Mouse (Mus musculus) bone marrow, adult 2 months (tissue): Measurements from ENCODE around the gene Stambpl1. TPM values are rescaled to one million over a fixed set of nuclear protein-coding genes. Genes with fewer than 3 reads are reported as not detected.

Experiments
- H3K27ac ChIP-seq: fragments of 200-500 bp; 2 replicates; pipeline ENCODE4 v1.5.1; 2012; ENCODE audit warnings: low read depth, mild to moderate bottlenecking, control low read depth, inconsistent platforms, low read length; ENCODE audit not compliant: control insufficient read depth, poor library complexity, insufficient read depth
- H3K4me1 ChIP-seq: fragments of 200-500 bp; 2 replicates; pipeline ENCODE4 v1.6.1; 2011; ENCODE audit warnings: low read length; ENCODE audit not compliant: control insufficient read depth, insufficient read depth
- H3K4me3 ChIP-seq: fragments of 200-500 bp; replicated peaks from 2 replicates; pipeline ENCODE3; 2011; ENCODE audit warnings: mild to moderate bottlenecking, low read depth, low read length, control low read depth; ENCODE audit not compliant: control insufficient read depth
- CTCF ChIP-seq: fragments of 200-500 bp; IDR thresholded peaks from 2 replicates; pipeline ENCODE4 v1.5.1; 2011; ENCODE audit warnings: low read length, control low read depth; ENCODE audit not compliant: control insufficient read depth, insufficient read depth
- POLR2A ChIP-seq: fragments of 200-500 bp; IDR thresholded peaks from 2 replicates; pipeline ENCODE4 v1.6.1; 2011; ENCODE audit warnings: low read depth, mild to moderate bottlenecking, control low read depth, low read length, borderline replicate concordance; ENCODE audit not compliant: control insufficient read depth
- WGBS: fragments of 180-500 bp; shearing (Covaris S2); methylation state at CpG from one replicate; pipeline ENCODE4 v1.1.7; 2018; 5-methylcytosine and 5-hydroxymethylcytosine counted together
- polyA plus RNA-seq: library from polyadenylated mRNA; stranded (reverse); fragments of >200 nt; gene quantifications from 2 replicates; pipeline ENCODE4 v1.2.4, GENCODE M21; 2011; ENCODE audit warnings: low replicate concordance; ENCODE audit not compliant: missing spikeins, insufficient read depth, insufficient read length

Gene Stambpl1
- polyA plus RNA-seq, 1 experiment: 30.5 TPM

GRCm38 (mm10) chr19:34186845-34187244 lies 5.2 kb upstream of the Stambpl1 start:
- Histone ChIP-seq H3K4me1 (no peaks in the 10 kb centered on the region), H3K4me3 (no peak overlapping the region), H3K27ac (no peak overlapping the region)
- WGBS: 56% methylated on average over 4 of the region's 4 CpGs
- TF ChIP-seq CTCF: no peak
- no peak for TF ChIP-seq POLR2A

- 49% methylated on average over 10 of the region's 10 CpGs for WGBS
- TF ChIP-seq CTCF: no peak
- TF ChIP-seq POLR2A: no peak
- H3K4me3 ChIP-seq: peak overlapping the region; percentile 39
- H3K4me1 ChIP-seq: no peaks in the 10 kb centered on the region; the same call in 1 of the 2 replicates
- no peak overlapping the region for H3K27ac ChIP-seq
Observed at GRCm38 (mm10) chr19:34191645-34192007, 403 bp upstream of the Stambpl1 start.

GRCm38 (mm10) chr19:34193149-34193548 lies 1.1 kb downstream of the Stambpl1 start:
- under 1% methylated on average over 9 of the region's 9 CpGs for WGBS
- Histone ChIP-seq H3K4me1 (peaks cover 3% of the 10 kb centered on the region), H3K27ac (no peak overlapping the region; the same call in 1 of the 2 replicates), H3K4me3 (peak overlapping the region; percentile 87)
- TF ChIP-seq CTCF (no peak), POLR2A (no peak)

- 55% methylated on average over 9 of the region's 9 CpGs for WGBS
- Histone ChIP-seq H3K4me1 (peaks cover 3% of the 10 kb centered on the region), H3K4me3 (peak overlapping the region; percentile 72), H3K27ac (peak overlapping the region; percentile 28; the same call in 1 of the 2 replicates)
- TF ChIP-seq POLR2A (no peak), CTCF (no peak)
Observed at GRCm38 (mm10) chr19:34193683-34194082, 1.7 kb downstream of the Stambpl1 start.

- TF ChIP-seq POLR2A (no peak), CTCF (no peak)
- Histone ChIP-seq H3K4me3 (no peak overlapping the region), H3K27ac (no peak overlapping the region), H3K4me1 (peaks cover 3% of the 10 kb centered on the region)
- 63% methylated on average over 6 of the region's 6 CpGs for WGBS
Observed at GRCm38 (mm10) chr19:34194132-34194745, 2.2 kb downstream of the Stambpl1 start.

GRCm38 (mm10) chr19:34195031-34195430 lies 3.0 kb downstream of the Stambpl1 start:
- 43% methylated on average over 2 of the region's 2 CpGs for WGBS
- H3K27ac ChIP-seq: no peak overlapping the region
- H3K4me3 ChIP-seq: no peak overlapping the region
- TF ChIP-seq POLR2A (no peak), CTCF (no peak)
- peaks cover 3% of the 10 kb centered on the region for H3K4me1 ChIP-seq

GRCm38 (mm10) chr19:34198066-34198465 lies 6.0 kb downstream of the Stambpl1 start:
- TF ChIP-seq POLR2A (no peak), CTCF (no peak)
- Histone ChIP-seq H3K27ac (no peak overlapping the region), H3K4me3 (no peak overlapping the region), H3K4me1 (peaks cover 3% of the 10 kb centered on the region)
- WGBS: 85% methylated on average over 1 of the region's 1 CpGs

DNA sequence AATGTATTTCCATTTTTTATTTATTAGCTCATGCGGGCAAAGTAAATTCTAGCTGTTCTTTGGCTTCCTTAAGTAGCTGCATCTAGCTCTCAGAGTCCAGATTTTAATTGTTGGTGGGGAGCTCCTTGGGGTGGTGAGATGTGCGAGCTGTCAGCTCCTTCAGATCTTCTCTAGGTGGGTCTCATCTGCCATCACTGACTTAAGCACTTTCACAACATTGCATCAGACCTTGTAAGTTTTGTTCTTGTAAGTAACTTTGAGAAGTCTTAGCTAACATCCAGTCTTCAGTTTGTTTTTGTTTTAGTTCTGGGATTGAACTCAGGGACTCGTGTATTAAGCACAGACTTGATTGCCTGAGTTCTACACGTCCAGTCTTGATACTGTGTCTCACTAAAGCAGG lies 6.9 kb downstream of the Stambpl1 start:
- peaks cover 3% of the 10 kb centered on the region for H3K4me1 ChIP-seq
- no peak for TF ChIP-seq CTCF
- no peak for TF ChIP-seq POLR2A
- WGBS: 54% methylated on average over 4 of the region's 4 CpGs
- no peak overlapping the region for H3K4me3 ChIP-seq
- H3K27ac ChIP-seq: 0 out of 2 replicates have a peak overlapping the region, but pooled peaks have one; percentile 10

DNA sequence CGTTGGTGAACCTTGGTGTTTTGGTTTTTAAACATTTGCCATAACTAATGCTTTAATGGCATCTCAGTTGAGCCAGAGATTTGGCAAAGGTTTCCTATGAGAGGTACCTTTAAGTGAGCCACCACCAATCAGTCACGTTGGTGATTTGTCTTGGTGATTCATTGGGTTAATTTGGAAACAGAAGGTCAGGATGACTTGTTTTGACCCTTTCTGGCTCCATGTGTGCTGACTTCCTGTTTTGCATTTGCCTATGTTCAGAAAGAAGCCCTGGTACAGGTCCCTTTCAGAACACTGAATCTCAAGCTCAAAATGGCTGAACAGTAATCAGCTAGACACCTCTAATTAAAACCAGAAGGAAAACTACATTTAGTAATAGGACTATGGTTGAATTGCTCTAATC lies 7.5 kb downstream of the Stambpl1 start:
- TF ChIP-seq POLR2A: no peak
- no peak for TF ChIP-seq CTCF
- H3K4me1 ChIP-seq: peaks cover 3% of the 10 kb centered on the region
- H3K27ac ChIP-seq: no peak overlapping the region
- WGBS: 35% methylated on average over 2 of the region's 2 CpGs
- no peak overlapping the region for H3K4me3 ChIP-seq
